Mouse (Mus musculus): ENCODE data around the gene Slc19a1.

Slc19a1 gene

DNA sequence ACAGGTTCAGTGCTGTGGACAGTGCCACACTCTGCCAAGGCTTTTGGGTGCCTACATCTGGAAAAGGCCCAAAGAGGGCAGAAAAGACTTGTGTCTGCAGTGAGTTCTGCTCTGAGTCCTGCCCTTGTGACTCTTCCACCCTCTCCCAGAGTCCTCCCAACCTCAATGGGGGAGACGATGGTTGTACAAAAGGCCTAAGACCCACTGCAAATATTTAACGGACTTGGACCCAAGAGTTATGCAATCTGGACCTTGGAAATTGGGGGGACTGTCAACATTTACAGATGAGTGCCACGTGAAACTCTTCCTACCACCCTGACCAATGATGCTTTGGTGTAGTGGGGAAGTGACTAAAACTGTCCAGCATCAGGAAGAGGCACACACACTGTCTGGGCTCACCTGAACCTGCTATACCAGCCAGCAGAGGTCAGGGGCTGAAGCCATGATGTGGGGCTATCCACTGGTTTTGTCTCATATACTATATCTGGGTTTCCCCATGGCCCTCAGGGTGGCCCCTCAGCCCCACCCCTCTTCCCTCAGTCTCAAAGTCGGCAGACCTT, 59.6 kb downstream of the Slc19a1 start:
- in situ Hi-C loops (cut with MboI), result no loop called here

DNA sequence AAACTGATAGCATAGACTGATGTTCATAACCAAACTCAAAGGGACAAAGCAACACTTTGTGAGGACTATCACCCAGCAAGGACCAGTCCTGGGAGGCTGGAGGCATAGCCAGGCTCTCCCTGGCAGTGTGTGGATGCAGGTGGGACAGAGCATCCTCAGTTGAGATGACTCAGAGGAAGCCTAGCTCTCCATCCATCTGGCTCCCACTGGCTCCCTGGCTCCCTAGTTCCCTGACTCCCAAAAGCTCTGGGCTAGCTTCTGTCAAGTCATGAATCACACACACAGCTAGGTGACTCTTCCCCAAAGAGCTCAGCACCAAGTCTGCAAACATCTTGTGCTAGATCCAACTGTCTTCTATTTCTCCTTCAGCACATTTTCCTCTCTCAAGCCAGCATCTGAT, 61.8 kb downstream of the Slc19a1 start:
- in situ Hi-C loops (cut with MboI), result no loop called here

- in situ Hi-C loops (cut with MboI), result no loop called here
Observed at GRCm38 (mm10) chr10:77095666-77096065, 63.6 kb downstream of the Slc19a1 start.

GRCm38 (mm10) chr10:77097006-77097889, 65.2 kb downstream of the Slc19a1 start:
- in situ Hi-C loops (cut with MboI), result no loop called here

DNA sequence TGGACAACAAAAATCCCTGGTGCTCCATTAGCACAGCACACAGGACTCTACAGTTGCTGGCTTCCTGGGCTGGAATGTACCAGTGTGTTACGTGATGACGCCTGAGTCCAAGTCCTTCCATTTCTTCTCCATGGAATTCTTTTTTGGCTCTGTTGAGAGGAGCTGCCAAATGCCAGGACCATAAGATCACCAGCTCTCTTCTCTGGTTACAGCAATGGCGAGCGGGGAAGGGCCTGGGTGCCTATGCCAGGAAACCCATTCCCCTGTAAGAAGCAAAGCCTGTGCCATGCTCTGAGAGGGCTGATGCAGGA, 65.8 kb downstream of the Slc19a1 start:
- in situ Hi-C loops (cut with MboI), result no loop called here

DNA sequence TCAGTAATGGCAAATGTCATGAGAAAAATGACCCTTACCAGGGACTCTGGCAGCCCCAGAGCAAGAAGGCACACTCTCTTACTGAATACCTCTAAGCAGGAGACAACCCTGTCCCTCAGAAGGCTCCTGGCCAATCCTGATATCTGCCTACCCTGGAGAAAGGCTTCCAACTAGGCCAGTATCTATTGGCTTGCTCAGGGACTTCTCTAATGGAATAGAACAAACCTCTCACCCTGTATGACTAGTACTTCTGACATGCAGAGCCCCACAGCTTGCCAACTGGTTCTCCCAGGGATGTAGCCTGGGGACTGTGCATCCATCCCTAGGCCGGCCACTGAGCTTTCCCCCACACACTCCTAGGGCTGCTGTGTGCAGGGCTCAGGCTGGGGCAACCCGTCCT, 66.6 kb downstream of the Slc19a1 start:
- in situ Hi-C loops (cut with MboI), result no loop called here

DNA sequence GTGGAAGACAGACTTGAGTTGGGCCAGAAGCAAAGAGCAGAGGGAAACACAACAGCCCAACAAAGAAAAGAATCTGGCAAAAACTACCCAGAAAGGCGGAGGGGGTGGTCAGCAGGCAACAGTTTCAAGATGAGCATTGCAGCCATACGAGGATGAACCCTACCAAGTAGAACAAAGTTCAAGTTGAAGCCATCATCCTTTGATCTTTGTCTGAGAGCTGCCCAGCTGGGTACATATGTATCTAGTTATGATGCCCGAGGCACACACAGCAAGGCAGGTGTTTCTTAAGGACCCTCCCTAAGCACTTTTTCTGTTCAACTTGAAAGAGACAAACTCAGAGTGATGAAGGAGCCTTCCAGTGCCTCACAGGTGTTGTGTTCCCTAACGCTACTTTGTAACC, 67.7 kb downstream of the Slc19a1 start:
- in situ Hi-C loops (cut with MboI), result no loop called here

- in situ Hi-C loops (cut with MboI), result no loop called here
Observed at GRCm38 (mm10) chr10:77103689-77104088, 71.6 kb downstream of the Slc19a1 start.

GRCm38 (mm10) chr10:77104327-77104726, 72.3 kb downstream of the Slc19a1 start:
- in situ Hi-C loops (cut with MboI), result no loop called here

- in situ Hi-C loops (cut with MboI), result no loop called here
Observed at GRCm38 (mm10) chr10:77108106-77108505, 76.1 kb downstream of the Slc19a1 start.

DNA sequence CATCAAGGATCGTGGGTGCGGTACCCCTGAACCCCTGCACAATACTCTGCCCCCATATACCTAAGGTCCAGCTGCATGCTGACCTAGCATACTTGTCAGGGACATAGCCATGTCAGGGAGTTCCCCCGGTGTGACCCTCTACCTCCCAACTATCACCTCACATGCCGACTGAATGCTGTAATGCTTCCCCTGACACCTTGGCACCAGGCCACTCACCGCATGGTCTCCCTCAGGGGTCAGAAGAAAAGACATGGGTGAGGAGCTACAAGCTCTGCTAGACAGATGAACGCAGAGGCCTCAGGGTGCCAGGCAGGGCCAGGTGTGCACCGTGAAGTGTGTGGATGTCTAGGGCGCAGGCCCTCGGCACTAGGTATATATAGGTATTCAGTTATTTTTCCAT, 78.0 kb downstream of the Slc19a1 start:
- in situ Hi-C loops (cut with MboI), result no loop called here

All from mature B cell (primary cell).